Mouse (Mus musculus) MEL (cell line): Measurements from ENCODE around the gene Nol6. TPM values are rescaled to one million over a fixed set of nuclear protein-coding genes. Genes with fewer than 3 reads are reported as not detected.

Experiments
- DNase-seq: peaks from one replicate; pipeline ENCODE4 v3.0.0; 2011; ENCODE audit warnings: low read depth, low spot score
- H3K27ac ChIP-seq: 2 replicates; pipeline ENCODE4 v1.5.1; 2012; ENCODE audit warnings: low read depth, mild to moderate bottlenecking, control low read depth, low read length, moderate library complexity; ENCODE audit not compliant: control insufficient read depth
- H3K27me3 ChIP-seq, 2 experiments: fragments of 150-350 bp in 1 of 2; sonication (generic) in 1 of 2; 2 replicates each; pipeline ENCODE4 v1.6.1; 2012; ENCODE audit warnings: low read length in 2 of 2, mild to moderate bottlenecking in 2 of 2, improper control_type of control experiment in 1 of 2, moderate library complexity in 1 of 2; ENCODE audit not compliant: insufficient read depth in 2 of 2, control insufficient read depth in 1 of 2
- H3K36me3 ChIP-seq, 2 experiments: 2 replicates each; pipeline ENCODE4 v1.6.1; 2012 to 2014; ENCODE audit warnings: low read length in 2 of 2, improper control_type of control experiment in 1 of 2, inconsistent platforms in 1 of 2, mild to moderate bottlenecking in 1 of 2; ENCODE audit not compliant: insufficient read depth in 2 of 2, control insufficient read depth in 1 of 2
- H3K4me1 ChIP-seq, 2 experiments: fragments of 150-350 bp in 1 of 2; sonication (generic) in 1 of 2; 2 replicates each; pipeline ENCODE4 v1.6.1; 2012; ENCODE audit warnings: low read length in 2 of 2, improper control_type of control experiment in 1 of 2, mild to moderate bottlenecking in 1 of 2; ENCODE audit not compliant: insufficient read depth in 2 of 2, control insufficient read depth in 1 of 2
- H3K4me3 ChIP-seq, 2 experiments: fragments of 150-350 bp in 1 of 2; sonication (generic) in 1 of 2; 2 replicates each; pipeline ENCODE4 v1.5.1; 2012; ENCODE audit warnings: low read depth in 2 of 2, low read length in 2 of 2, mild to moderate bottlenecking in 2 of 2, moderate library complexity in 2 of 2, control low read depth in 1 of 2, improper control_type of control experiment in 1 of 2; ENCODE audit not compliant: control insufficient read depth in 1 of 2, insufficient read depth in 1 of 2
- H3K79me2 ChIP-seq: 2 replicates; pipeline ENCODE4 v1.6.1; 2012; ENCODE audit warnings: mild to moderate bottlenecking, low read length, moderate library complexity; ENCODE audit not compliant: control insufficient read depth, poor library complexity, insufficient read depth
- H3K9ac ChIP-seq: 2 replicates; pipeline ENCODE4 v1.6.1; 2012; ENCODE audit warnings: low read depth, mild to moderate bottlenecking, control low read depth, low read length, moderate library complexity; ENCODE audit not compliant: control insufficient read depth, poor library complexity, severe bottlenecking
- H3K9me3 ChIP-seq: fragments of 150-350 bp; sonication (generic); replicated peaks from 2 replicates; pipeline ENCODE4 v1.6.1; 2012; ENCODE audit warnings: mild to moderate bottlenecking, low read length, improper control_type of control experiment, moderate library complexity; ENCODE audit not compliant: insufficient read depth
- CHD2 ChIP-seq: IDR thresholded peaks from 2 replicates; pipeline ENCODE4 v1.6.1; 2011; ENCODE audit warnings: low read length, improper control_type of control experiment
- CTCF ChIP-seq, 3 experiments: IDR thresholded peaks in 2 of 3; conservative IDR thresholded peaks in 1 of 3; 2 replicates each; pipeline ENCODE4 v1.5.1; 2011 to 2012; ENCODE audit warnings: low read length in 3 of 3, low read depth in 2 of 3, mild to moderate bottlenecking in 2 of 3, improper control_type of control experiment in 1 of 3, inconsistent platforms in 1 of 3, mixed read lengths in 1 of 3, moderate library complexity in 1 of 3; ENCODE audit not compliant: control insufficient read depth in 1 of 3, insufficient read depth in 1 of 3, poor library complexity in 1 of 3, severe bottlenecking in 1 of 3
- EP300 ChIP-seq, 2 experiments: IDR thresholded peaks; 2 replicates each; pipeline ENCODE4 v1.6.1; 2011; ENCODE audit warnings: improper control_type of control experiment in 2 of 2, low read length in 2 of 2, low read depth in 1 of 2, mild to moderate bottlenecking in 1 of 2
- ETS1 ChIP-seq: IDR thresholded peaks from 2 replicates; pipeline ENCODE4 v1.6.1; 2012; ENCODE audit warnings: low read depth, mild to moderate bottlenecking, inconsistent platforms, low read length, improper control_type of control experiment, moderate library complexity
- MEF2A ChIP-seq: IDR thresholded peaks from 2 replicates; pipeline ENCODE4 v1.6.1; 2014; ENCODE audit warnings: low read depth, mild to moderate bottlenecking, inconsistent platforms, low read length, improper control_type of control experiment; ENCODE audit not compliant: poor library complexity, insufficient replicate concordance, severe bottlenecking; ENCODE audit errors: extremely low read depth
- MYB ChIP-seq: IDR thresholded peaks from 2 replicates; pipeline ENCODE4 v1.6.1; 2011; ENCODE audit warnings: mild to moderate bottlenecking, low read depth, low read length, improper control_type of control experiment
- RAD21 ChIP-seq: IDR thresholded peaks from 2 replicates; pipeline ENCODE4 v1.6.1; 2011; ENCODE audit warnings: mild to moderate bottlenecking, low read depth, low read length, improper control_type of control experiment
- SMC3 ChIP-seq: IDR thresholded peaks from 2 replicates; pipeline ENCODE4 v1.6.1; 2011; ENCODE audit warnings: low read depth, low read length, improper control_type of control experiment
- TBP ChIP-seq: IDR thresholded peaks from 2 replicates; pipeline ENCODE4 v1.8.0; 2011; ENCODE audit warnings: low read depth, low read length, improper control_type of control experiment
- ZC3H11A ChIP-seq: IDR thresholded peaks from 2 replicates; pipeline ENCODE4 v1.6.1; 2012; ENCODE audit warnings: low read depth, mild to moderate bottlenecking, inconsistent platforms, low read length, improper control_type of control experiment
- polyA plus RNA-seq, 2 experiments: library from polyadenylated mRNA; stranded (reverse) in 1 of 2; unstranded in 1 of 2; fragments of >175 nt in 1 of 2; fragments of >200 nt in 1 of 2; gene quantifications; 2 replicates each; pipeline versions ENCODE4 v1.2.1 to v1.2.4; 2012; ENCODE audit warnings: low replicate concordance in 2 of 2, low read depth in 1 of 2; ENCODE audit not compliant: insufficient read length in 2 of 2, insufficient read depth in 1 of 2, missing spikeins in 1 of 2
- total RNA-seq: library from RNA; depleted of rRNA; stranded (reverse); fragments of 300-350 nt; gene quantifications from 2 replicates; pipeline ENCODE4 v1.2.3, GENCODE M21; 2012

The Nol6 gene
- total and polyA plus RNA-seq, 3 experiments = 36.6 to 71.2 TPM; not detected in 1

- no peak for TF ChIP-seq MYB
- TF ChIP-seq ETS1 = 0 out of 2 replicates have a peak, but pooled peaks have one; percentile 53
- peak; percentile 77 for TF ChIP-seq CHD2
- no peak for TF ChIP-seq MEF2A
Observed at GRCm38 (mm10) chr4:41124180-41124951, at the start of gene Nol6 (continued).

- TF ChIP-seq TBP = no peak
- peak in 2 of 3 experiments; percentile 11 to 31; a peak in 3 of 6 replicates for TF ChIP-seq CTCF (IDR thresholded peaks at IDR 0.05 in 2 of 3, conservative IDR thresholded peaks at IDR 0.05 in 1 of 3; ENCODE audit: control insufficient read depth in 1 of 3, insufficient read depth in 1 of 3, low read depth in 2 of 3, low read length in 3 of 3, poor library complexity in 1 of 3, severe bottlenecking in 1 of 3)
- H3K4me3 ChIP-seq = no peak overlapping the region
- peaks cover 0 to 2% of the 10 kb centered on the region in 2 experiments; a peak in 2 of 4 replicates for H3K36me3 ChIP-seq
- H3K9me3 ChIP-seq = no peaks in the 10 kb centered on the region
- DNase-seq = no peak
- H3K27ac ChIP-seq = no peak overlapping the region
- H3K79me2 ChIP-seq = no peaks in the 10 kb centered on the region
- H3K4me1 ChIP-seq = no peaks in the 10 kb centered on the region
- no peaks in the 10 kb centered on the region for H3K27me3 ChIP-seq
- H3K9ac ChIP-seq = no peak overlapping the region
Observed at GRCm38 (mm10) chr4:41170970-41171369, 46.7 kb upstream of the Nol6 start.

- Histone ChIP-seq H3K9ac (no peak overlapping the region), H3K27ac (no peak overlapping the region), H3K27me3 (no peaks in the 10 kb centered on the region), H3K36me3 (peaks cover 0 to 5% of the 10 kb centered on the region in 2 experiments; a peak in 2 of 4 replicates), H3K4me1 (peaks cover 2 to 4% of the 10 kb centered on the region in 2 experiments; a peak in 1 of 4 replicates), H3K79me2 (no peaks in the 10 kb centered on the region), H3K4me3 (no peak overlapping the region), H3K9me3 (no peaks in the 10 kb centered on the region)
- peak; percentile 58 for DNase-seq
- TF ChIP-seq EP300 (IDR thresholded peaks at IDR 0.05; ENCODE audit: low read depth in 1 of 2, low read length in 2 of 2) (no peak), SMC3 (peak; percentile 88), TBP (no peak), RAD21 (peak; percentile 58), CTCF (IDR thresholded peaks at IDR 0.05 in 2 of 3, conservative IDR thresholded peaks at IDR 0.05 in 1 of 3; ENCODE audit: control insufficient read depth in 1 of 3, insufficient read depth in 1 of 3, low read depth in 2 of 3, low read length in 3 of 3, poor library complexity in 1 of 3, severe bottlenecking in 1 of 3) (peak; percentile 35 to 80 (median 56); a peak in 5 of 6 replicates), ZC3H11A (peak; percentile 48)
Observed at GRCm38 (mm10) chr4:41165693-41166475, 41.6 kb upstream of the Nol6 start.
